Mouse (Mus musculus) forelimb bud, embryonic 11.5 days (tissue): ENCODE measurements around the gene Sytl3.

Experiments used
- DNase-seq: peaks from one replicate; pipeline ENCODE4 v3.0.0-alpha.2; 2012; ENCODE audit warnings: low read depth, low spot score

Sytl3 gene

GRCm38 (mm10) chr17:6777629-6778331, 118.9 kb downstream of the Sytl3 start:
- DNase-seq, result no peak

GRCm38 (mm10) chr17:6778332-6778683, 119.4 kb downstream of the Sytl3 start:
- DNase-seq, result peak; percentile 54

- peak; percentile 64 for DNase-seq
These were observed 120.0 kb downstream of the Sytl3 start for GRCm38 (mm10) chr17:6778771-6779509.

- no peak for DNase-seq
These were observed 120.7 kb downstream of the Sytl3 start for GRCm38 (mm10) chr17:6779632-6780031.

- no peak for DNase-seq
These were observed 121.7 kb downstream of the Sytl3 start for GRCm38 (mm10) chr17:6780521-6781115.

- DNase-seq, result no peak
These were observed 122.4 kb downstream of the Sytl3 start for GRCm38 (mm10) chr17:6781273-6781672.

GRCm38 (mm10) chr17:6782033-6782526, 123.2 kb downstream of the Sytl3 start:
- DNase-seq, result no peak

- DNase-seq, result peak; percentile 82
These were observed 123.7 kb downstream of the Sytl3 start, which contains the start of gene Ezr for GRCm38 (mm10) chr17:6782611-6783005. Gene Ezr (minus strand): TSS chr17:6782784.

- peak; percentile 56 for DNase-seq
These were observed 124.2 kb downstream of the Sytl3 start for GRCm38 (mm10) chr17:6783006-6783661.

- DNase-seq, result no peak
These were observed 125.0 kb downstream of the Sytl3 start for GRCm38 (mm10) chr17:6783756-6784357.

GRCm38 (mm10) chr17:6787241-6787640, 128.3 kb downstream of the Sytl3 start:
- no peak for DNase-seq
